Mouse (Mus musculus) erythroblast, embryonic 14.5 days (primary cell): ENCODE results near the gene Plekha5.

Experiments used
- GATA1 ChIP-seq: IDR thresholded peaks from 2 replicates; pipeline ENCODE4 v1.6.1; 2012; ENCODE audit warnings: low read length, inconsistent platforms, mixed read lengths
- TAL1 ChIP-seq: IDR thresholded peaks from 3 replicates; pipeline ENCODE4 v1.6.1; 2012; ENCODE audit warnings: low read length, inconsistent platforms, mixed read lengths

DNA sequence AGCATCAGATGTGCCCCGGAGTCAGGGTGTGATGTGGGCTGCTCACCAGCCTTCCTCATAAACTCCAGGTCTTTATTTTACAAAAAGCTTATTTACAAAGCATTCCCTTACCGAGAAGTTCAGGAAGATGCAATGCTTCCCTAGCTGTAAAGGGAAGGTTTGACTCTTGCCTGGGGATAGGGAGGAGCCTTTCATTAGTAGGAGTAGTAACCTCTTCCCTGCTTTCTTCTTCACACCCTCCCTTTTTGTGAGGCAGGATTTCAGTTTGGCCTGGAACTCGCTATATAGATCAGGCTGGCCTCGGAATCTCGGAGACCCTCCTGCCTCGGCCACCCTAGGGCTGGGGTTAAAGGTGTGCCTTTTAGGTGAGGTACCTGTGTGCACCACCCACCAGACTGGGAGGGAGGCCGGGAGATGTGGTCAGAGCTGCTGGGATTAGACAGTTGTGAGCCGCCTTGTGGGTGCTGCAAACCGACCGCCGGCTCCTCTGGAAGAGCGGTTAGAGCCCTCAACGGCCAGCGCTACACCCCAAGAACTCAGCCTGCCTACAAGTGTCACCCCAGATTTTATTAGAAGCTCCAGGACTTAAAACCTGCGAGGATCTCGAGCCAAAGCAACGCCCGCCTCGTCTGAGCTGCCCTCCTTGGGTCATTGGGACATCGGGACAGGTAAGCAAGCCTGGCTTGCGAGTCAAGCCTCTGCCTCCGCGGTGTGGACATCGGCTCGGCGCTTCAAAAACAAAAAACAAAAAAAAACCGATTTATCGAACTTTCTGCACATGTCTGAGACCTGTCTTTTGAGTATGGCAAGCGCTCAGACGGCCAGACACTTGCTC is 198.8 kb downstream of the Plekha5 start, which contains the start of gene Aebp2:
- TF ChIP-seq TAL1 (no peak), GATA1 (no peak)
